Mouse (Mus musculus): ENCODE results near the gene Il6st. TPM values are rescaled to one million over a fixed set of nuclear protein-coding genes. Genes with fewer than 3 reads are reported as not detected.

The Il6st gene
- polyA plus RNA-seq, 1 experiment from 2014 or later: 28.4 TPM

DNA sequence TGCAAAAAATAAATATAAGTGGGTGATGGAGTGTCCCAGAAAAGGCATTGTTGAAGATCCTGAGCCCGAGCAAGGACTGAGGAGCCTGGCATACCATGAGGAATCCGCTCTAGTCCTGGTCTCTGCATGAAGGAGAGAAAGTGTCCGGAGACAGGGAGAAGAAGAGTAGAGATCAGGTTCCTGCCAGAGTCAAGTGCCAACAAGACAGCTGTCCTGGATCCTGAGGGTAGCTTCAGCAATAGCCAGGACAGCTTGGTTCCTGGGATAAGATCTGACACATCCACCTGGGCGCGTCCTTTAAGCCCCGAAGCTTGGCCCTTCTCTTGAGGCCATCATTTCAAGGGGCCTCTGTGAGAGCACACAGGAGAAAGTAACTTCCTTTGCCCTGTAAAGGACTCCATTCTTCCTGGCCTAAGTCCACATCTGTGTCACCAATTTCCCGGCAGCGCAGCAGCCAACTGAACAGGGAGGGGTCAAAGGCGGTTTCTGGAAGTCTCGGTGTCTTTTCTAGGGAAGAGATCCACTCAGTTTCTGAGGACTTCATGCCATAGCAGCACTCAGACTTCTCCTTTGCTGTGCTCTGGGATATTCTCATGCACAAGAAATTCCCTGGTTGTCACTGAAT lies 59.6 kb downstream of the Il6st start:
- Histone ChIP-seq H3K9ac (ENCODE audit: low read length) (no peak overlapping the region), H3K4me2 (no peak overlapping the region), H3K4me3 (ENCODE audit: low read depth, low read length) (no peak overlapping the region), H3K9me3 (ENCODE audit: control insufficient read depth, low read length) (no peaks in the 10 kb centered on the region), H3K27ac (ENCODE audit: low read depth, low read length) (no peak overlapping the region), H3K36me3 (ENCODE audit: control insufficient read depth, insufficient read depth, low read length) (no peaks in the 10 kb centered on the region), H3K4me1 (ENCODE audit: control insufficient read depth, insufficient read depth, low read length) (no peaks in the 10 kb centered on the region), H3K27me3 (ENCODE audit: control insufficient read depth, insufficient read depth, low read length) (no peaks in the 10 kb centered on the region)
- no peak for ATAC-seq (ENCODE audit: low FRiP score)
- peak; percentile 35 for DNase-seq (ENCODE audit: low spot score, missing footprints)
- 90% methylated on average over 10 of the region's 10 CpGs for WGBS

DNA sequence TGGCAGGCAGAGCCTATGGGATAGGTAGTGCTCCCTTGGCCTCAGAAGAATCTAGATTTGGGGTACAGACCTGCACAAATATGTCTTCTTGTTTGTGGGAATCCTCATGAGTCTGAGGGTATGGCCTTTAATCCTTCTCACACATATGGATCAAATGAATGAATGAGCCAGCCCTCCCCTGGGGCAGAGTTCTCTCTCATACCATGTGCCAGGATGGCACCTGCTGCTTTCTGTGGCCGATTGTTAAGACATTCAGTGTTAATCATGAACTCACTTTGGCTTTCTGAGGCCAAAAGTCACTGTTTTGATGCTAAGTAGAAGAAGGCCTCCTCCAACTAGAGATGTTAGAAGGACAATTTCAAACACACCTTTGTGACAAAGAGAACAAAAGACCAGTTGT lies 63.3 kb downstream of the Il6st start:
- no peak for DNase-seq (ENCODE audit: low spot score, missing footprints)
- Histone ChIP-seq H3K36me3 (ENCODE audit: control insufficient read depth, insufficient read depth, low read length) (no peaks in the 10 kb centered on the region), H3K9ac (ENCODE audit: low read length) (no peak overlapping the region), H3K4me3 (ENCODE audit: low read depth, low read length) (no peak overlapping the region), H3K4me2 (no peak overlapping the region), H3K27ac (ENCODE audit: low read depth, low read length) (no peak overlapping the region), H3K9me3 (ENCODE audit: control insufficient read depth, low read length) (no peaks in the 10 kb centered on the region), H3K27me3 (ENCODE audit: control insufficient read depth, insufficient read depth, low read length) (no peaks in the 10 kb centered on the region), H3K4me1 (ENCODE audit: control insufficient read depth, insufficient read depth, low read length) (no peaks in the 10 kb centered on the region)
- no peak for ATAC-seq (ENCODE audit: low FRiP score)
- WGBS: 81% methylated on average over 1 of the region's 1 CpGs

DNA sequence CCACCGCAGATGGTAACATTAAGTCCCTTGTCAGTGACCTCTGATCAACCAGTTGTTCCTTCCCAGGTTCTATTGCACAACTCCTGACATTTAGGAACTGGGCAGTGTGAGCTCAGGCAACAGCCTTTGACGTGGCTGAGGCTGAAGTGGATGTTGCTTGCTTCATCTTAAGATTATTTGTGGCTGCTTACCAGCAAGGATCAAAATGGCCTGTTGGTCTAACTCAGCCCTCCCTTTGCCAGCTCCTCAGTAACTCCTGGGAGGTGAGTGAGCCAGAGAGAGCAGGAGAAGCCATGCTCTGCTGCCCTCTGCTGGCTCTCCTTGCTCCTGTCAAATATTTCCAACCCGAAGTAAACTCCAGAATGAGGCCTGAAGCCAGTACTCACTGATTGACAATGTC lies 66.0 kb downstream of the Il6st start:
- 32% methylated on average over 3 of the region's 3 CpGs for WGBS
- Histone ChIP-seq H3K36me3 (ENCODE audit: control insufficient read depth, insufficient read depth, low read length) (no peaks in the 10 kb centered on the region), H3K4me2 (no peak overlapping the region), H3K27me3 (ENCODE audit: control insufficient read depth, insufficient read depth, low read length) (no peaks in the 10 kb centered on the region), H3K9ac (ENCODE audit: low read length) (no peak overlapping the region), H3K4me1 (ENCODE audit: control insufficient read depth, insufficient read depth, low read length) (no peaks in the 10 kb centered on the region), H3K4me3 (ENCODE audit: low read depth, low read length) (no peak overlapping the region), H3K27ac (ENCODE audit: low read depth, low read length) (no peak overlapping the region), H3K9me3 (ENCODE audit: control insufficient read depth, low read length) (no peaks in the 10 kb centered on the region)
- DNase-seq (ENCODE audit: low spot score, missing footprints) (peak; percentile 95), ATAC-seq (ENCODE audit: low FRiP score) (peak; percentile 55; the same call in 1 of the 2 replicates)

DNA sequence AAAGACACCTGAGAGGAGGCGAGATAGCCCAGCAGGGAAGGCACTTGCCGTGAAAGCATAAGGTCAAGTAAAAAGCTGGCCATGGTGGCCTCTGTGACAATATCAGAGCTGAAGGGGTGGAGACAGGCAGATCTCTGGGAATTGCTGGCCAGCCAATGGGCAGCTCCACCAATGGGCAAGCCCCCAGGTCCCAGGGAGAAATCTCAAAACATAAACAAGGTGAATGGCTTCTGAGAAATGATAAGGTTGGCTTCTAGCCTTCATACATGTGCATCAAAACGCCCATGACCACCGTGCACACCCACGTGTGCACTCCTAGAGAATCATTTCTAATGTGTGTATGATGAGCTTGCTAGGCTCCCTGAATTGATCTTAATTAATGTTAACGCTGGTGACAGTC lies 68.4 kb downstream of the Il6st start:
- ATAC-seq (ENCODE audit: low FRiP score) (no peak), DNase-seq (ENCODE audit: low spot score, missing footprints) (no peak)
- Histone ChIP-seq H3K4me3 (ENCODE audit: low read depth, low read length) (no peak overlapping the region), H3K9me3 (ENCODE audit: control insufficient read depth, low read length) (no peaks in the 10 kb centered on the region), H3K9ac (ENCODE audit: low read length) (no peak overlapping the region), H3K4me1 (ENCODE audit: control insufficient read depth, insufficient read depth, low read length) (no peaks in the 10 kb centered on the region), H3K36me3 (ENCODE audit: control insufficient read depth, insufficient read depth, low read length) (no peaks in the 10 kb centered on the region), H3K27ac (ENCODE audit: low read depth, low read length) (no peak overlapping the region), H3K27me3 (ENCODE audit: control insufficient read depth, insufficient read depth, low read length) (no peaks in the 10 kb centered on the region), H3K4me2 (no peak overlapping the region)
- WGBS: 90% methylated on average over 6 of the region's 6 CpGs

DNA sequence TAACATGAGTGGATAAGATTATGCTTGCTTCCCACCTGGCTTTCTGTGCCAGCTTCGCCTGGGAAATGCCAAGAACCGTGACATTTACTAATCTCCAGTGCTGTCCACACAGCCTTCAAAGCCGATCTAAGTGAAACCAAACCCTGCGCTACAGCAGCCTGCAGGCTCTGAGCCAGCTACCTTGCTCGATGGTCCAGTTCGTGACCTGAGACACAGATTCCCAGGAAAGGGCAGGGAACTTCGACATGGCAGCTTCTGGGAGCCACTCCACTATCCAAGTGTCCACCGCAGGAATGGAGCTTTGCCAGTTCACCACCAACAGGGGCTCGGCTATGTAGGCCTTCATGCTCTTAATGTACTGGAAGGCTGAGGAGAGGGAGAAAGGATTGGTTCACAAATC lies 69.7 kb downstream of the Il6st start:
- DNase-seq (ENCODE audit: low spot score, missing footprints) (no peak), ATAC-seq (ENCODE audit: low FRiP score) (no peak)
- H3K9me3 ChIP-seq (ENCODE audit: control insufficient read depth, low read length): no peaks in the 10 kb centered on the region
- no peaks in the 10 kb centered on the region for H3K36me3 ChIP-seq (ENCODE audit: control insufficient read depth, insufficient read depth, low read length)
- H3K4me3 ChIP-seq (ENCODE audit: low read depth, low read length): no peak overlapping the region
- no peak overlapping the region for H3K9ac ChIP-seq (ENCODE audit: low read length)
- no peak overlapping the region for H3K27ac ChIP-seq (ENCODE audit: low read depth, low read length)
- H3K4me1 ChIP-seq (ENCODE audit: control insufficient read depth, insufficient read depth, low read length): no peaks in the 10 kb centered on the region
- H3K27me3 ChIP-seq (ENCODE audit: control insufficient read depth, insufficient read depth, low read length): no peaks in the 10 kb centered on the region
- WGBS: 75% methylated on average over 9 of the region's 9 CpGs
- no peak overlapping the region for H3K4me2 ChIP-seq

DNA sequence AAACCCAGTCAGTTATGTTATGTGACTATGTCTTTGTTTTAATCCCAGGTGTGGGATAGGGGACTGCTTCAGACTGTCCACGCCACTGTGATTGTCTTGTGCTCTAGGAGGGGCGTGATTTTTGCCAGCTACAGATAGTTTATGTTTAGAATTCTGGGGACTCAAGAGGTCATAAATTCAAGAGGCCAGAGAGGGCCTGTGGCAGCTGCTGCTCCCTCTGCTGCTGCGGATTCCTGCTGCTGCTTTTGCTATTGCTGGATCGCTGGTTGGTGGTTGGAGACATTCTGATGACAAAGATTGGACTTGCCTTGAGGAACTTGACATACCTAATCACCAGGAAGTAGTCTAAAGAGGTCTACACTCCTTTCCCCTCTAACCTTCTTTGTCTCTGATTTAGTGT lies 72.7 kb downstream of the Il6st start:
- Histone ChIP-seq H3K27ac (ENCODE audit: low read depth, low read length) (no peak overlapping the region), H3K4me1 (ENCODE audit: control insufficient read depth, insufficient read depth, low read length) (no peaks in the 10 kb centered on the region), H3K27me3 (ENCODE audit: control insufficient read depth, insufficient read depth, low read length) (no peaks in the 10 kb centered on the region), H3K9me3 (ENCODE audit: control insufficient read depth, low read length) (no peaks in the 10 kb centered on the region), H3K9ac (ENCODE audit: low read length) (no peak overlapping the region), H3K4me3 (ENCODE audit: low read depth, low read length) (no peak overlapping the region), H3K36me3 (ENCODE audit: control insufficient read depth, insufficient read depth, low read length) (no peaks in the 10 kb centered on the region), H3K4me2 (no peak overlapping the region)
- WGBS: 78% methylated on average over 4 of the region's 4 CpGs
- ATAC-seq (ENCODE audit: low FRiP score) (no peak), DNase-seq (ENCODE audit: low spot score, missing footprints) (no peak)

DNA sequence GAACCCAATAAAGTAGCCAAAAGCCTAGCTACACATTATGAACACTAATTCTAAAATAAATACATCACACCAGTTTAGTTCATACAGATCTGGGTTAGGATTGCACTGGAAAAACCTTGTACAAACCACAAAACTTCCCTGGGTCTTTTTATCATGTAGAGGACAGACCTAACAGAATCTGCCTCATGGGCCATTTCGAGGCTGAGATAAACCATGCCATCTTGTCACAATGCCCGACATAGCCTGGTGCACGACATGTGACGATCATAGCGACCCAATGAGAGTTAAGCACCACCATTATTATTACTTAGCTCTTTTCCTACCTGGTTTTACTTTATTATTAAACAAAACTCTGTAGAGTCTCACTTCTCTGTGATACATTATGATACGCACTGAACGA lies 73.2 kb downstream of the Il6st start:
- Histone ChIP-seq H3K4me1 (ENCODE audit: control insufficient read depth, insufficient read depth, low read length) (no peaks in the 10 kb centered on the region), H3K4me2 (no peak overlapping the region), H3K27me3 (ENCODE audit: control insufficient read depth, insufficient read depth, low read length) (no peaks in the 10 kb centered on the region), H3K9ac (ENCODE audit: low read length) (no peak overlapping the region), H3K27ac (ENCODE audit: low read depth, low read length) (no peak overlapping the region), H3K9me3 (ENCODE audit: control insufficient read depth, low read length) (no peaks in the 10 kb centered on the region), H3K4me3 (ENCODE audit: low read depth, low read length) (no peak overlapping the region), H3K36me3 (ENCODE audit: control insufficient read depth, insufficient read depth, low read length) (no peaks in the 10 kb centered on the region)
- no peak for ATAC-seq (ENCODE audit: low FRiP score)
- no peak for DNase-seq (ENCODE audit: low spot score, missing footprints)
- WGBS: 95% methylated on average over 7 of the region's 7 CpGs

DNA sequence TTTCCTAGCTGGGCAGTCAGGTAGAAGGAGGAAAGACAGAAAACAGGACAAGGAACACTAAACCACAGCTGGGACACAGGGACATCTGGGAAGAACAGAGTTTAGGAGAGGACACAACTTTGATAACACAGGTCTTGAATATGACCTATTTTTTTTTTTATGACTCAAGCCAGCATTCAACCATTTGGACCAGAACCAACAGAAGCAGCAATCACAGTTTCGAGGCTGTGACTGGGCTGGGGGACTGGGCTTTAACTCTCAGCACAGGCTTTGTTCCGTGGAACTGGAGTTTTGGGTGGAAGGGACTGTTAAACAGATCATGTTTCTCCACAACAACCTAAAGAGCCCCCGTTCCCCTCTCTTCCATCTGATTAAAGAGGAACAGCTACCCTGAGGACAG lies 76.7 kb downstream of the Il6st start:
- Histone ChIP-seq H3K27me3 (ENCODE audit: control insufficient read depth, insufficient read depth, low read length) (no peaks in the 10 kb centered on the region), H3K36me3 (ENCODE audit: control insufficient read depth, insufficient read depth, low read length) (no peaks in the 10 kb centered on the region), H3K9ac (ENCODE audit: low read length) (no peak overlapping the region), H3K4me3 (ENCODE audit: low read depth, low read length) (no peak overlapping the region), H3K9me3 (ENCODE audit: control insufficient read depth, low read length) (no peaks in the 10 kb centered on the region), H3K27ac (ENCODE audit: low read depth, low read length) (no peak overlapping the region), H3K4me1 (ENCODE audit: control insufficient read depth, insufficient read depth, low read length) (no peaks in the 10 kb centered on the region), H3K4me2 (no peak overlapping the region)
- ATAC-seq (ENCODE audit: low FRiP score) (no peak), DNase-seq (ENCODE audit: low spot score, missing footprints) (no peak)
- 84% methylated on average over 3 of the region's 3 CpGs for WGBS

DNA sequence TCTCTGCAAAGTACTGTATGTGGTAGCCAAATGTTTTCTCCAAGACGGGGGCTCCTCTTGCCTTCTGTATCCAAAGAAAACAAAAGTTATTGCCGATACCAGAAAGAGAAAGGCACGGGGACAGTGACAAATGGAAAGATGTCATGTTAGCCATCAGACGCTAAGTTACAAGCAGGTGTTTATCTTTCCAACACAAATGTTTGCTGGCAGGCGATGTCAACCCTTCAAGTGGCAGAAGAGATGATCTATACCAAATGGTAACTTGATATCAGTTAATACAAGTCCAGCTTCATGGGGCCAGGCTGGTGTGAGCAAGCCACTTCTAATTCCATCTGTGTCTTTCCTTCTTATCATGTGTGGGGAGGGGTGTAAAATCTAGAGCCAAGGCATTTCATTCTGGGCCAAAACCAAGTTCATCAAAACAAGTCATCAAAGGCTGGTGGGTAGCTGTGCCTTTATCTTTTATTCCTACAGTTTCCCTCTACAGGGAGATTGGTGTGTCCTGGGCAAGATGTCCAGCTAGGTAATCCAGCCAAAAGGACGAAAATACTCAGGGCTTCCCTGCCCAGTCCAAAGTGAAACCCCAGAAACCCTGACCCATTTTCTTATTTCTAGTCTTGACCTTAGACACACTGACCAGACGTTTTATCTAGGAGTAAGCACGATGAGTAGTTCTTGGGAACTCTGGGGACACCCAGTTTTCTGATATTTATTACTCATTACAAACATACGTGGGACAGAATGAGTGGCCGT lies 77.5 kb downstream of the Il6st start:
- Histone ChIP-seq H3K9ac (ENCODE audit: low read length) (no peak overlapping the region), H3K4me2 (no peak overlapping the region), H3K27ac (ENCODE audit: low read depth, low read length) (no peak overlapping the region), H3K9me3 (ENCODE audit: control insufficient read depth, low read length) (no peaks in the 10 kb centered on the region), H3K36me3 (ENCODE audit: control insufficient read depth, insufficient read depth, low read length) (no peaks in the 10 kb centered on the region), H3K27me3 (ENCODE audit: control insufficient read depth, insufficient read depth, low read length) (no peaks in the 10 kb centered on the region), H3K4me1 (ENCODE audit: control insufficient read depth, insufficient read depth, low read length) (no peaks in the 10 kb centered on the region), H3K4me3 (ENCODE audit: low read depth, low read length) (no peak overlapping the region)
- ATAC-seq (ENCODE audit: low FRiP score) (no peak), DNase-seq (ENCODE audit: low spot score, missing footprints) (no peak)
- 89% methylated on average over 10 of the region's 10 CpGs for WGBS
